Mouse (Mus musculus) myocyte (in vitro differentiated cells): ENCODE results near the gene Cmbl. TPM values are rescaled to one million over a fixed set of nuclear protein-coding genes. Genes with fewer than 3 reads are reported as not detected.

Source experiments
- H3K27me3 ChIP-seq: one replicate; pipeline ENCODE4 v1.6.1; 2011; ENCODE audit not compliant: control insufficient read depth, insufficient read depth, insufficient read length
- H3K36me3 ChIP-seq: one replicate; pipeline ENCODE4 v1.6.1; 2011; ENCODE audit not compliant: control insufficient read depth, insufficient read depth
- H3K4me2 ChIP-seq: one replicate; pipeline ENCODE4 v1.6.1; 2011; ENCODE audit warnings: low read depth, control low read depth
- H3K4me3 ChIP-seq: one replicate; pipeline ENCODE4 v1.5.1; 2011; ENCODE audit warnings: mild to moderate bottlenecking, control low read depth, moderate library complexity
- H3K79me2 ChIP-seq: one replicate; pipeline ENCODE4 v1.6.1; 2011; ENCODE audit not compliant: control insufficient read depth, insufficient read depth
- H3ac ChIP-seq: one replicate; pipeline ENCODE4 v1.6.1; 2011; ENCODE audit not compliant: control insufficient read depth, insufficient read length
- CEBPB ChIP-seq: IDR thresholded peaks from 2 replicates; pipeline ENCODE4 v1.6.1; 2011; ENCODE audit warnings: mild to moderate bottlenecking, moderate library complexity; ENCODE audit not compliant: poor library complexity, insufficient read depth, severe bottlenecking
- E2F4 ChIP-seq: IDR thresholded peaks from one replicate; pipeline ENCODE4 v1.6.1; 2011; ENCODE audit warnings: mild to moderate bottlenecking, control low read depth, moderate library complexity; ENCODE audit not compliant: insufficient read depth
- MAX ChIP-seq: IDR thresholded peaks from one replicate; pipeline ENCODE4 v1.6.1; 2011; ENCODE audit warnings: low read depth, mild to moderate bottlenecking, control low read depth
- MYOD1 ChIP-seq, 3 experiments: IDR thresholded peaks; one replicate each; pipeline ENCODE4 v1.6.1; 2011; ENCODE audit warnings: control low read depth in 2 of 3, low read depth in 2 of 3, mild to moderate bottlenecking in 2 of 3, moderate library complexity in 1 of 3; ENCODE audit not compliant: insufficient read length in 2 of 3, control insufficient read depth in 1 of 3
- MYOG ChIP-seq, 3 experiments: IDR thresholded peaks; one replicate each; pipeline ENCODE4 v1.6.1; 2011; ENCODE audit warnings: control low read depth in 2 of 3, low read depth in 2 of 3, mild to moderate bottlenecking in 2 of 3; ENCODE audit not compliant: insufficient read length in 2 of 3, control insufficient read depth in 1 of 3, insufficient read depth in 1 of 3
- POLR2A ChIP-seq: IDR thresholded peaks from one replicate; pipeline ENCODE4 v1.6.1; 2011; ENCODE audit warnings: low read depth, mild to moderate bottlenecking, control low read depth, moderate library complexity; ENCODE audit not compliant: insufficient read length
- POLR2AphosphoS2 ChIP-seq: IDR thresholded peaks from one replicate; pipeline ENCODE4 v1.6.1; 2011; ENCODE audit warnings: low read depth, control low read depth; ENCODE audit not compliant: insufficient read length
- REST ChIP-seq: IDR thresholded peaks from one replicate; pipeline ENCODE4 v1.6.1; 2011; ENCODE audit warnings: mild to moderate bottlenecking, control low read depth, moderate library complexity; ENCODE audit not compliant: insufficient read depth, insufficient read length
- SRF ChIP-seq: IDR thresholded peaks from one replicate; pipeline ENCODE4 v1.6.1; 2011; ENCODE audit warnings: low read depth; ENCODE audit not compliant: control insufficient read depth, insufficient read length
- TCF12 ChIP-seq: IDR thresholded peaks from one replicate; pipeline ENCODE4 v1.6.1; 2011; ENCODE audit warnings: mild to moderate bottlenecking, control low read depth; ENCODE audit not compliant: poor library complexity, insufficient read depth, severe bottlenecking
- TCF3 ChIP-seq: IDR thresholded peaks from one replicate; pipeline ENCODE4 v1.6.1; 2011; ENCODE audit warnings: low read depth, control low read depth; ENCODE audit not compliant: insufficient read length
- USF1 ChIP-seq: IDR thresholded peaks from one replicate; pipeline ENCODE4 v1.6.1; 2011; ENCODE audit warnings: low read depth, mild to moderate bottlenecking, control low read depth, moderate library complexity
- polyA plus RNA-seq: library from polyadenylated mRNA; unstranded; fragments of >200 nt; fragmentation: generic; extraction: Trizol; gene quantifications from one replicate; pipeline ENCODE4 v1.2.1, GENCODE M21; 2012; ENCODE audit warnings: missing spikeins

Gene Cmbl
- polyA plus RNA-seq, 1 experiment, result 29.0 TPM

DNA sequence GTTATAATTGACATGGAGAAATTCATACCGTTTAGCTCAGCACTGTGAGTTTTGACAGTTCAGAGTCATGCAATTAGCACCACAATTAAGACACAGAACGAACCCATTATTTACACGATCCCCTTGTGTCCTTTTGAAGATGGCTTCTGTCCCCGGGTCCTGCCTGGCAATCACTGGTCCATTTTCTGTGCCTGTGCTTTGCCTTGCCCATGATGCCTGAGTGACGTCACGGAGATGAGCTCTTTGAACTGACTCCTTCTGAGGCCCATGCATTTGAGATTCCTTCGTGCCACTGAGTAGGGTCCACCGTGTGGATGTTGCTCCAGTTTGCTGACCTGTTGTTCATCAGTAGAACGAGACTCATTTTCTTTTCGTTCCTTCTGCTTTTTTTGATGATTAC is 63.0 kb downstream of the Cmbl start:
- Histone ChIP-seq H3K4me3 (no peak overlapping the region), H3K4me2 (no peak overlapping the region), H3K79me2 (no peaks in the 10 kb centered on the region), H3ac (no peak overlapping the region), H3K27me3 (no peaks in the 10 kb centered on the region), H3K36me3 (peaks cover 3% of the 10 kb centered on the region)
- TF ChIP-seq REST (no peak), E2F4 (no peak), MAX (no peak), SRF (no peak), MYOD1 (IDR thresholded peaks at IDR 0.05; ENCODE audit: control insufficient read depth in 1 of 3, insufficient read length in 2 of 3, low read depth in 2 of 3) (no peak), POLR2AphosphoS2 (no peak), USF1 (no peak), CEBPB (no peak), TCF3 (no peak), POLR2A (no peak), TCF12 (no peak), MYOG (IDR thresholded peaks at IDR 0.05; ENCODE audit: control insufficient read depth in 1 of 3, insufficient read depth in 1 of 3, insufficient read length in 2 of 3, low read depth in 2 of 3) (no peak)

DNA sequence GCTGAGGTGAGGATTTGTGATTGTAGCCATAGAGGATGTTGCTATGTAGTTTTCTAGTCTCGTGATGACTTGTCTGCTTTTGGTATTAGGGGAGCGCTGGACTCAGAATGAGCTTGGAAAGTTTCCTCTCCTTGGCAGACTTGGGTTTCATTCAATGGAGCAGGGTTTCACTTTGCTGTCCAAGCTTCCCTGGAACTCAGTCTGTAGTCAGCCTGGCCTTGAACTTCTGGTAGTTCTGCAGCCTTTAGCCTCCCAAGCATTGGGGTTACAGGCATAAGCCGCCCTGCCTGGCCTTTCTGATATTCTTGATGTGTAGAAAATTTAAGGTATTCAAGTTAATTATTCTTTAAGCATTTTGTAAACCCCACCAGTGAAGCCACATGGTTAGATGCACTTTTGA is 64.4 kb downstream of the Cmbl start:
- H3K27me3 ChIP-seq, result no peaks in the 10 kb centered on the region
- TF ChIP-seq MYOG (IDR thresholded peaks at IDR 0.05; ENCODE audit: control insufficient read depth in 1 of 3, insufficient read depth in 1 of 3, insufficient read length in 2 of 3, low read depth in 2 of 3) (no peak), SRF (no peak), E2F4 (no peak), TCF12 (no peak), MYOD1 (IDR thresholded peaks at IDR 0.05; ENCODE audit: control insufficient read depth in 1 of 3, insufficient read length in 2 of 3, low read depth in 2 of 3) (no peak), POLR2A (no peak), TCF3 (no peak), POLR2AphosphoS2 (no peak), REST (no peak), USF1 (no peak), MAX (no peak), CEBPB (no peak)
- H3K4me3 ChIP-seq, result no peak overlapping the region
- H3K79me2 ChIP-seq, result no peaks in the 10 kb centered on the region
- no peak overlapping the region for H3K4me2 ChIP-seq
- peaks cover 3% of the 10 kb centered on the region for H3K36me3 ChIP-seq
- H3ac ChIP-seq, result no peak overlapping the region

DNA sequence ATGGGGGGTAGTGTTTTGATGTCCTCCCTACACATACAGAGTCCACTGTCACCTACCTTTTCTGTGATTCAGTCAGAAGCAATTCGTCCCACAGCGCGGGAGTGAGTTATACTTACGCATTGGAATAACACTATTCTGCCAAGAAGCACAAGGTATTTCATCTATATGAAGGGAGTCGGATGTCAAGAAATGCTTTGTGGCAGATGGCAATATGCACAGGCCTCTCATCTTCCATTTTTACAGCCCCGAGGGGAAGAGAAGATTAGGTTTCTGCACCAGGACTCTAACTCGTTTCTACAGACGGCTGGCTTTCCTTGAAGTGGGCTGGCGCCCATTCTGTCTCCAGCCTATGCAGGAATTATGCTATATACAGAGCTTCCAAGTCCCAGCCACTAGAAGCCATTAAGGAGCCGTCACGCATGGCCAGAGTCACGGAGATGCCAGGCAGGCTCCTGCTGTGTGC is 66.2 kb downstream of the Cmbl start:
- TF ChIP-seq MYOG (IDR thresholded peaks at IDR 0.05; ENCODE audit: control insufficient read depth in 1 of 3, insufficient read depth in 1 of 3, insufficient read length in 2 of 3, low read depth in 2 of 3) (no peak), TCF3 (no peak), POLR2AphosphoS2 (no peak), MYOD1 (IDR thresholded peaks at IDR 0.05; ENCODE audit: control insufficient read depth in 1 of 3, insufficient read length in 2 of 3, low read depth in 2 of 3) (no peak), USF1 (no peak), TCF12 (no peak), SRF (no peak), CEBPB (no peak), E2F4 (no peak), MAX (no peak), REST (no peak), POLR2A (no peak)
- Histone ChIP-seq H3K27me3 (no peaks in the 10 kb centered on the region), H3K36me3 (no peaks in the 10 kb centered on the region), H3K4me2 (no peak overlapping the region), H3K4me3 (no peak overlapping the region), H3K79me2 (no peaks in the 10 kb centered on the region), H3ac (no peak overlapping the region)

DNA sequence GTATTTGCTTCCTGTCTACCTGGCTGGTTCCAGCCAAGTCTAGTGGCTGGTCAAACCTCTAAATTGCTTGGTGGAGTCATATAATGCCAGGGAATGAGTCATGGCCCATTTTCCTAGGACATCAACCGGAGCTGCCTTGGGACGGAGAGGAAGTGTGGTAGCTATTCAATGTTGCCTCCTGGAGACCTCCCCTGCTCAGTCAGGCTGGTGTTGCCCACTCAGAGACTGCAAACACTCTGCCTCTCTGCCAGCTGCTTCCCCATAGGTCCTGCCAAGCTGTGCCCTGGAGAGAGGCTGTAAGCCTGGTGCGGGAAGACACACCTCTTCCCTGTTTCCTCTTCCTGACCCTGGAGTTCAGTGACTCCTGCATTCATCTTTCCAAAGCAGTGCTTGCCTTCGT is 67.3 kb downstream of the Cmbl start:
- Histone ChIP-seq H3K4me2 (no peak overlapping the region), H3K4me3 (no peak overlapping the region), H3K27me3 (no peaks in the 10 kb centered on the region), H3K36me3 (no peaks in the 10 kb centered on the region), H3ac (no peak overlapping the region), H3K79me2 (no peaks in the 10 kb centered on the region)
- TF ChIP-seq E2F4, result no peak
- no peak for TF ChIP-seq CEBPB
- TF ChIP-seq SRF, result no peak
- no peak for TF ChIP-seq USF1
- TF ChIP-seq TCF3, result no peak
- no peak for TF ChIP-seq TCF12
- TF ChIP-seq MYOG (IDR thresholded peaks at IDR 0.05; ENCODE audit: control insufficient read depth in 1 of 3, insufficient read depth in 1 of 3, insufficient read length in 2 of 3, low read depth in 2 of 3), result no peak
- TF ChIP-seq POLR2A, result no peak

DNA sequence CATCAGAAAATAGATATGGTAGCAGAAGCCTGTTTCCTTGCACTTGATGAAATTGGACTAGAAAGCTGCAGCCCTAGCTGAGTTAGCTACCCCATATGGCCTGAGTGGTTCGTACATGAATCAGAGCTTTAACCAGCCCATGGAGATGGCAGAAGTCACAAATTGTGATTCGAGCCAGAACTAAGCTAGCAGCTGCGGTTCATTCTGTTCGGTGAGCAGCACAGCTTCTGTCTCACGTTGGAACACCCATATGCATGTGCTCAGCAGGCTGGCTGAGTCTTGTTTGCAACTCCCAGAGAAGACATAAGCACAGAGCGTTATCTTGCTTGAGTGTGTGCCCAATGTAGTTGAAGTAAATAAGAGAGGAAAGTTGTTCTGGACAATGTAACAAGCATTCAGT is 69.4 kb downstream of the Cmbl start:
- no peak overlapping the region for H3K4me3 ChIP-seq
- no peaks in the 10 kb centered on the region for H3K36me3 ChIP-seq
- no peak overlapping the region for H3K4me2 ChIP-seq
- H3K27me3 ChIP-seq, result no peaks in the 10 kb centered on the region
- H3K79me2 ChIP-seq, result no peaks in the 10 kb centered on the region
- TF ChIP-seq USF1 (no peak), MYOG (IDR thresholded peaks at IDR 0.05; ENCODE audit: control insufficient read depth in 1 of 3, insufficient read depth in 1 of 3, insufficient read length in 2 of 3, low read depth in 2 of 3) (peak in 1 of 3 experiments; percentile 5), TCF12 (no peak)
- H3ac ChIP-seq, result no peak overlapping the region
